8 mouse cellular contexts compared by ENCODE assay signal in genomic region chr3:89228180-89228549, GRCm38 (mm10). TPM values are rescaled to one million over a fixed set of nuclear protein-coding genes. Genes with fewer than 3 reads are reported as not detected.
A peak's percentile ranks its signal among the peaks of the same experiment; 100 is the strongest.
DNase-seq lines count a peak whose midpoint lies in the region; ATAC-seq and TF ChIP-seq lines count a peak whose summit lies in the region.

No protein-coding gene starts in this region.

- in situ Hi-C loops in CH12.LX (cut with MboI; ENCODE audit: low pct_ligation_motif_present, low pct_unique_long_range_greater_than_20kb, low sequenced_read_pairs), result no loop called here

- TF ChIP-seq RAD21 in CH12.LX (IDR thresholded peaks at IDR 0.05; ENCODE audit: low read depth, low read length), result peak; percentile 57

- WGBS in forebrain, embryonic 10.5 days, result 1% methylated on average over 20 of the region's 20 CpGs
- under 1% methylated on average over 20 of the region's 20 CpGs for WGBS in heart, embryonic 15.5 days
- under 1% methylated on average over 20 of the region's 20 CpGs for WGBS in liver, postnatal 0 days (ENCODE audit: insufficient replicate concordance)
- under 1% methylated on average over 20 of the region's 20 CpGs for WGBS in neural tube, embryonic 12.5 days
- WGBS in stomach, embryonic 16.5 days, result under 1% methylated on average over 20 of the region's 20 CpGs

- dilution Hi-C loops in CH12.LX (cut with MboI; ENCODE audit: extremely low pct_ligation_motif_present, extremely low pct_unique_long_range_greater_than_20kb, low sequenced_read_pairs), result no loop called here

- no peaks in the 10 kb centered on the region for H3K9me3 ChIP-seq in CH12.LX (replicated peaks; ENCODE audit: low read length)
- no peaks in the 10 kb centered on the region for H3K9me3 ChIP-seq in forebrain, embryonic 10.5 days
- H3K9me3 ChIP-seq in heart, embryonic 15.5 days (replicated peaks), result no peaks in the 10 kb centered on the region
- H3K9me3 ChIP-seq in liver, postnatal 0 days (ENCODE audit: low read length), result no peaks in the 10 kb centered on the region
- no peaks in the 10 kb centered on the region for H3K9me3 ChIP-seq in neural tube, embryonic 12.5 days
- no peaks in the 10 kb centered on the region for H3K9me3 ChIP-seq in stomach, embryonic 16.5 days (replicated peaks; ENCODE audit: control insufficient read depth, low read length)

- no peak overlapping the region for H3K27ac ChIP-seq in CH12.LX (ENCODE audit: insufficient read depth, low read depth)
- peak overlapping the region; percentile 99 for H3K27ac ChIP-seq in forebrain, embryonic 10.5 days
- H3K27ac ChIP-seq in heart, embryonic 15.5 days, result peak overlapping the region; percentile 56
- no peak overlapping the region for H3K27ac ChIP-seq in liver, postnatal 0 days (ENCODE audit: low read depth)
- no peak overlapping the region for H3K27ac ChIP-seq in neural tube, embryonic 12.5 days
- H3K27ac ChIP-seq in stomach, embryonic 16.5 days (ENCODE audit: low read length), result peak overlapping the region; percentile 83

- DNase-seq in CH12.LX (ENCODE audit: extremely low read depth), result peak; percentile 77
- DNase-seq in c-Kit-negative CD71-positive TER-119-positive erythroid progenitor cells, embryonic 14.5 days (ENCODE audit: low read depth, low spot score), result peak; percentile 62
- peak; percentile 90 for DNase-seq in forebrain, embryonic 10.5 days (ENCODE audit: extremely low spot score, low spot score)
- peak; percentile 94 for DNase-seq in kidney, postnatal 10 days
- peak; percentile 91 for DNase-seq in liver, postnatal 0 days

- peak overlapping the region; percentile 64 for H3K9ac ChIP-seq in CH12.LX (ENCODE audit: insufficient read depth, low read depth)
- H3K9ac ChIP-seq in heart, embryonic 15.5 days, result peak overlapping the region; percentile 56; the same call in 1 of the 2 replicates
- H3K9ac ChIP-seq in liver, postnatal 0 days (replicated peaks), result peak overlapping the region; percentile 50
- 0 out of 2 replicates have a peak overlapping the region, but pooled peaks have one; percentile 17 for H3K9ac ChIP-seq in neural tube, embryonic 12.5 days
- H3K9ac ChIP-seq in stomach, embryonic 16.5 days (ENCODE audit: low read length), result peak overlapping the region; percentile 69

- peak overlapping the region; percentile 54 for H3K4me2 ChIP-seq in CH12.LX (ENCODE audit: insufficient read depth, low read depth, poor library complexity, severe bottlenecking)
- peak overlapping the region; percentile 66 for H3K4me2 ChIP-seq in heart, embryonic 15.5 days
- peak overlapping the region; percentile 81 for H3K4me2 ChIP-seq in liver, postnatal 0 days (ENCODE audit: low read depth, low read length)
- H3K4me2 ChIP-seq in neural tube, embryonic 12.5 days (replicated peaks), result peak overlapping the region; percentile 85
- peak overlapping the region; percentile 85 for H3K4me2 ChIP-seq in stomach, embryonic 16.5 days (ENCODE audit: low read depth, low read length)

- peak overlapping the region in 1 of 3 experiments; percentile 43 for H3K4me3 ChIP-seq in CH12.LX (replicated peaks in 1 of 3; ENCODE audit: low read depth in 2 of 3, low read length in 2 of 3, poor library complexity in 1 of 3)
- H3K4me3 ChIP-seq in forebrain, embryonic 10.5 days, result peak overlapping the region; percentile 91
- H3K4me3 ChIP-seq in heart, embryonic 15.5 days, result peak overlapping the region; percentile 55
- peak overlapping the region; percentile 57 for H3K4me3 ChIP-seq in liver, postnatal 0 days (ENCODE audit: low read depth, low read length)
- H3K4me3 ChIP-seq in neural tube, embryonic 12.5 days, result peak overlapping the region; percentile 64
- peak overlapping the region; percentile 52 for H3K4me3 ChIP-seq in stomach, embryonic 16.5 days (replicated peaks; ENCODE audit: low read length)

- peak; percentile 63 for ATAC-seq in heart, embryonic 15.5 days (replicated peaks; ENCODE audit: insufficient number of reproducible peaks, insufficient read depth, low FRiP score, low read depth)
- ATAC-seq in liver, postnatal 0 days, result peak; percentile 79
- ATAC-seq in neural tube, embryonic 12.5 days (ENCODE audit: low FRiP score, low read depth), result peak; percentile 26; the same call in 1 of the 2 replicates
- peak; percentile 46; the same call in 1 of the 2 replicates for ATAC-seq in stomach, embryonic 16.5 days (ENCODE audit: insufficient read depth, low FRiP score)

- H3K79me2 ChIP-seq in CH12.LX (replicated peaks; ENCODE audit: control insufficient read depth, extremely low read depth, insufficient read depth, poor library complexity, severe bottlenecking), result no peaks in the 10 kb centered on the region

- TF ChIP-seq CTCF in CH12.LX (conservative IDR thresholded peaks at IDR 0.05 in 1 of 2, IDR thresholded peaks at IDR 0.05 in 1 of 2; ENCODE audit: low read depth in 2 of 2, low read length in 2 of 2), result peak; percentile 63 to 93
- TF ChIP-seq CTCF in liver, postnatal 0 days (IDR thresholded peaks at IDR 0.05; ENCODE audit: low read depth), result peak; percentile 96

- no peak for TF ChIP-seq EP300 in CH12.LX (IDR thresholded peaks at IDR 0.05; ENCODE audit: low read length)
- no peak for TF ChIP-seq EP300 in liver, postnatal 0 days (IDR thresholded peaks at IDR 0.05; ENCODE audit: low read depth)

- peaks cover 12 to 40% of the 10 kb centered on the region in 2 experiments for H3K4me1 ChIP-seq in CH12.LX (ENCODE audit: control insufficient read depth in 1 of 2, insufficient read depth in 2 of 2)
- H3K4me1 ChIP-seq in forebrain, embryonic 10.5 days, result peaks cover 84% of the 10 kb centered on the region
- peaks cover 22% of the 10 kb centered on the region for H3K4me1 ChIP-seq in heart, embryonic 15.5 days (replicated peaks)
- peaks cover 10% of the 10 kb centered on the region for H3K4me1 ChIP-seq in liver, postnatal 0 days (ENCODE audit: insufficient read depth)
- H3K4me1 ChIP-seq in neural tube, embryonic 12.5 days, result peaks cover 59% of the 10 kb centered on the region
- H3K4me1 ChIP-seq in stomach, embryonic 16.5 days (ENCODE audit: control insufficient read depth, insufficient read depth, low read length), result peaks cover 31% of the 10 kb centered on the region

- no peaks in the 10 kb centered on the region for H3K27me3 ChIP-seq in CH12.LX (replicated peaks)
- H3K27me3 ChIP-seq in forebrain, embryonic 10.5 days (ENCODE audit: poor library complexity, severe bottlenecking), result peaks cover 43% of the 10 kb centered on the region
- H3K27me3 ChIP-seq in heart, embryonic 15.5 days, result peaks cover 32% of the 10 kb centered on the region
- peaks cover 48% of the 10 kb centered on the region for H3K27me3 ChIP-seq in liver, postnatal 0 days (ENCODE audit: insufficient read depth, low read length)
- H3K27me3 ChIP-seq in neural tube, embryonic 12.5 days (replicated peaks), result no peaks in the 10 kb centered on the region; the same call in 1 of the 2 replicates
- no peaks in the 10 kb centered on the region; the same call in 1 of the 2 replicates for H3K27me3 ChIP-seq in stomach, embryonic 16.5 days (ENCODE audit: control insufficient read depth, insufficient read depth, low read length)

- H3K36me3 ChIP-seq in CH12.LX (replicated peaks in 1 of 2; ENCODE audit: control insufficient read depth in 1 of 2, insufficient read depth in 1 of 2, low read length in 1 of 2), result peaks cover 0 to 18% of the 10 kb centered on the region in 2 experiments
- peaks cover 44% of the 10 kb centered on the region for H3K36me3 ChIP-seq in forebrain, embryonic 10.5 days (replicated peaks)
- H3K36me3 ChIP-seq in heart, embryonic 15.5 days, result no peaks in the 10 kb centered on the region
- no peaks in the 10 kb centered on the region for H3K36me3 ChIP-seq in liver, postnatal 0 days (replicated peaks; ENCODE audit: insufficient read depth, low read length)
- H3K36me3 ChIP-seq in neural tube, embryonic 12.5 days, result peaks cover 15% of the 10 kb centered on the region
- H3K36me3 ChIP-seq in stomach, embryonic 16.5 days (ENCODE audit: control insufficient read depth, insufficient read depth, low read length), result no peaks in the 10 kb centered on the region

- peak; percentile 19; the same call in 1 of the 2 replicates for TF ChIP-seq POLR2A in CH12.LX (IDR thresholded peaks at IDR 0.05; ENCODE audit: low read depth, low read length)

RNA-seq across cellular contexts. Expression of gene Muc1, which starts 0.7 kb away (rescaled TPM):
- 0.38 and 0.50 TPM in 2 replicates for total RNA-seq in CH12.LX (2012; rRNA removed)
- 0.09 and 0.28 TPM in 2 replicates for total RNA-seq in CH12.LX (2014; rRNA removed)
- polyA plus RNA-seq in CH12.LX (2012; ENCODE audit: insufficient read length, low read depth), result 0.60 and 0.71 TPM in 2 replicates
- 1.7 and 1.8 TPM in 2 replicates for polyA plus RNA-seq in forebrain, embryonic 10.5 days (2016; fragmentation: Nextera tagmentation; extraction: Ambion mirVana)
- 1.6 and 7.0 TPM in 2 replicates for polyA plus RNA-seq in heart, embryonic 15.5 days (2015; fragmentation: Nextera tagmentation; extraction: Ambion mirVana)
- polyA plus RNA-seq in liver, postnatal 0 days (2015; fragmentation: Nextera tagmentation; extraction: Ambion mirVana), result 0.40 and 0.56 TPM in 2 replicates
- 0.84 and 1.1 TPM in 2 replicates for polyA plus RNA-seq in neural tube, embryonic 12.5 days (2016; fragmentation: Nextera tagmentation; extraction: Ambion mirVana)
- polyA plus RNA-seq in stomach, embryonic 16.5 days (2015; fragmentation: Nextera tagmentation; extraction: Ambion mirVana), result 112 and 164 TPM in 2 replicates

RNA-seq across cellular contexts. Expression of gene Mtx1, which starts 1.3 kb away (rescaled TPM):
- total RNA-seq in CH12.LX (2012; rRNA removed), result 205 and 222 TPM in 2 replicates
- 256 and 299 TPM in 2 replicates for total RNA-seq in CH12.LX (2014; rRNA removed)
- 159 and 162 TPM in 2 replicates for polyA plus RNA-seq in CH12.LX (2012; ENCODE audit: insufficient read length, low read depth)
- polyA plus RNA-seq in forebrain, embryonic 10.5 days (2016; fragmentation: Nextera tagmentation; extraction: Ambion mirVana), result 227 and 242 TPM in 2 replicates
- 106 and 119 TPM in 2 replicates for polyA plus RNA-seq in heart, embryonic 15.5 days (2015; fragmentation: Nextera tagmentation; extraction: Ambion mirVana)
- polyA plus RNA-seq in liver, postnatal 0 days (2015; fragmentation: Nextera tagmentation; extraction: Ambion mirVana), result 105 and 111 TPM in 2 replicates
- 174 TPM in 2 replicates for polyA plus RNA-seq in neural tube, embryonic 12.5 days (2016; fragmentation: Nextera tagmentation; extraction: Ambion mirVana)
- 172 and 177 TPM in 2 replicates for polyA plus RNA-seq in stomach, embryonic 16.5 days (2015; fragmentation: Nextera tagmentation; extraction: Ambion mirVana)

RNA-seq across cellular contexts. Expression of gene Thbs3, which starts 13.2 kb away (rescaled TPM):
- total RNA-seq in CH12.LX (2012; rRNA removed), result 6.1 and 10.1 TPM in 2 replicates
- 4.2 and 5.7 TPM in 2 replicates for total RNA-seq in CH12.LX (2014; rRNA removed)
- polyA plus RNA-seq in CH12.LX (2012; ENCODE audit: insufficient read length, low read depth), result 4.3 and 4.6 TPM in 2 replicates
- polyA plus RNA-seq in forebrain, embryonic 10.5 days (2016; fragmentation: Nextera tagmentation; extraction: Ambion mirVana), result 65.8 and 78.2 TPM in 2 replicates
- 17.5 and 31.4 TPM in 2 replicates for polyA plus RNA-seq in heart, embryonic 15.5 days (2015; fragmentation: Nextera tagmentation; extraction: Ambion mirVana)
- 1.3 and 1.8 TPM in 2 replicates for polyA plus RNA-seq in liver, postnatal 0 days (2015; fragmentation: Nextera tagmentation; extraction: Ambion mirVana)
- polyA plus RNA-seq in neural tube, embryonic 12.5 days (2016; fragmentation: Nextera tagmentation; extraction: Ambion mirVana), result 46.4 and 48.2 TPM in 2 replicates
- polyA plus RNA-seq in stomach, embryonic 16.5 days (2015; fragmentation: Nextera tagmentation; extraction: Ambion mirVana), result 38.8 and 45.2 TPM in 2 replicates

RNA-seq across cellular contexts. Expression of gene Krtcap2, which starts 17.6 kb away (rescaled TPM):
- total RNA-seq in CH12.LX (2012; rRNA removed) (141 and 143 TPM in 2 replicates), CH12.LX (2014; rRNA removed) (127 and 180 TPM in 2 replicates)
- polyA plus RNA-seq in CH12.LX (2012; ENCODE audit: insufficient read length, low read depth), result 198 and 230 TPM in 2 replicates
- polyA plus RNA-seq in forebrain, embryonic 10.5 days (2016; fragmentation: Nextera tagmentation; extraction: Ambion mirVana), result 260 and 275 TPM in 2 replicates
- polyA plus RNA-seq in heart, embryonic 15.5 days (2015; fragmentation: Nextera tagmentation; extraction: Ambion mirVana), result 189 and 207 TPM in 2 replicates
- polyA plus RNA-seq in liver, postnatal 0 days (2015; fragmentation: Nextera tagmentation; extraction: Ambion mirVana), result 141 TPM in 2 replicates
- polyA plus RNA-seq in neural tube, embryonic 12.5 days (2016; fragmentation: Nextera tagmentation; extraction: Ambion mirVana), result 232 and 252 TPM in 2 replicates
- 318 and 325 TPM in 2 replicates for polyA plus RNA-seq in stomach, embryonic 16.5 days (2015; fragmentation: Nextera tagmentation; extraction: Ambion mirVana)

RNA-seq across cellular contexts. Expression of gene Trim46, which starts 17.9 kb away (rescaled TPM):
- total RNA-seq in CH12.LX (2012; rRNA removed) (1.9 and 2.0 TPM in 2 replicates), CH12.LX (2014; rRNA removed) (0.36 TPM in 2 replicates)
- polyA plus RNA-seq in CH12.LX (2012; ENCODE audit: insufficient read length, low read depth), result 1.4 and 1.9 TPM in 2 replicates
- polyA plus RNA-seq in forebrain, embryonic 10.5 days (2016; fragmentation: Nextera tagmentation; extraction: Ambion mirVana), result 4.4 and 5.4 TPM in 2 replicates
- 0.79 and 2.2 TPM in 2 replicates for polyA plus RNA-seq in heart, embryonic 15.5 days (2015; fragmentation: Nextera tagmentation; extraction: Ambion mirVana)
- 0.06 and 0.21 TPM in 2 replicates for polyA plus RNA-seq in liver, postnatal 0 days (2015; fragmentation: Nextera tagmentation; extraction: Ambion mirVana)
- 32.4 and 33.5 TPM in 2 replicates for polyA plus RNA-seq in neural tube, embryonic 12.5 days (2016; fragmentation: Nextera tagmentation; extraction: Ambion mirVana)
- polyA plus RNA-seq in stomach, embryonic 16.5 days (2015; fragmentation: Nextera tagmentation; extraction: Ambion mirVana), result 4.4 and 4.8 TPM in 2 replicates

Comparison
In these comparisons a context has a peak if more than half of its experiments do, and no peak if none do; other contexts are left out.
1. H3K27ac ChIP-seq: peak in forebrain, embryonic 10.5 days (single experiment), heart, embryonic 15.5 days (single experiment) and stomach, embryonic 16.5 days (single experiment); none in CH12.LX (single experiment), liver, postnatal 0 days (single experiment) and neural tube, embryonic 12.5 days (single experiment).
2. H3K9ac ChIP-seq: peak in every context shown above with its lines; median percentile 69 in stomach, embryonic 16.5 days; 64 in CH12.LX; 56 in heart, embryonic 15.5 days; 50 in liver, postnatal 0 days; 17 in neural tube, embryonic 12.5 days.
3. ATAC-seq: peak in every context shown above with its lines; median percentile 79 in liver, postnatal 0 days; 63 in heart, embryonic 15.5 days; 46 in stomach, embryonic 16.5 days; 26 in neural tube, embryonic 12.5 days.
4. RNA of gene Muc1, which starts 0.7 kb away (polyA plus RNA-seq): 112 to 164 TPM in stomach, embryonic 16.5 days; 1.7 to 1.8 TPM in forebrain, embryonic 10.5 days, 1.6 to 7.0 TPM in heart, embryonic 15.5 days, 0.84 to 1.1 TPM in neural tube, embryonic 12.5 days, 0.60 to 0.71 TPM in CH12.LX and 0.40 to 0.56 TPM in liver, postnatal 0 days; every median in the first group is over 10 times any median in the second.
5. Peak in every context shown above with its lines, with median percentiles within 50 percentile points of each other: DNase-seq and H3K4me2 ChIP-seq.